Mouse (Mus musculus) embryonic facial prominence, embryonic 12.5 days (tissue): Measurements from ENCODE around the gene Gm10300. TPM values are rescaled to one million over a fixed set of nuclear protein-coding genes. Genes with fewer than 3 reads are reported as not detected.
A peak's percentile ranks its signal among the peaks of the same experiment; 100 is the strongest.

ENCODE experiments used
- ATAC-seq: fragments of 200-750 bp; cut with Nextera tagmentation; 2 replicates; pipeline ENCODE4 v1.8.0; 2017; ENCODE audit not compliant: insufficient number of reproducible peaks, insufficient read depth, low FRiP score, low TSS enrichment
- H3K27ac ChIP-seq: fragments of 300-500 bp; sonication (generic); 2 replicates; pipeline ENCODE4 v1.5.1; 2016; ENCODE audit warnings: mild to moderate bottlenecking
- H3K27me3 ChIP-seq: fragments of 300-500 bp; sonication (generic); 2 replicates; pipeline ENCODE4 v1.6.1; 2016; ENCODE audit warnings: mild to moderate bottlenecking, moderate library complexity
- H3K36me3 ChIP-seq: fragments of 300-500 bp; sonication (generic); 2 replicates; pipeline ENCODE4 v1.6.1; 2016; ENCODE audit warnings: mild to moderate bottlenecking
- H3K4me1 ChIP-seq: fragments of 300-500 bp; sonication (generic); 2 replicates; pipeline ENCODE4 v1.6.1; 2016
- H3K4me2 ChIP-seq: fragments of 300-500 bp; sonication (generic); replicated peaks from 2 replicates; pipeline ENCODE4 v1.6.1; 2016; ENCODE audit warnings: mild to moderate bottlenecking, moderate library complexity
- H3K4me3 ChIP-seq: fragments of 300-500 bp; sonication (generic); 2 replicates; pipeline ENCODE4 v1.5.1; 2016; ENCODE audit warnings: mild to moderate bottlenecking
- H3K9ac ChIP-seq: fragments of 300-500 bp; sonication (generic); 2 replicates; pipeline ENCODE4 v1.6.1; 2016; ENCODE audit warnings: mild to moderate bottlenecking, moderate library complexity
- H3K9me3 ChIP-seq: fragments of 300-500 bp; sonication (generic); 2 replicates; pipeline ENCODE4 v1.6.1; 2016; ENCODE audit warnings: mild to moderate bottlenecking, moderate library complexity
- WGBS: fragments of 180-500 bp; shearing (Covaris S2); methylation state at CpG from one replicate; pipeline ENCODE4 v1.1.7; 2016; 5-methylcytosine and 5-hydroxymethylcytosine counted together
- polyA plus RNA-seq: library from polyadenylated mRNA; unstranded; fragments of >200 nt; fragmentation: Nextera tagmentation; extraction: Ambion mirVana; gene quantifications from 2 replicates; pipeline ENCODE4 v1.2.1, GENCODE M21; 2016

The Gm10300 gene
- polyA plus RNA-seq, 1 experiment from 2014 or later: not detected

DNA sequence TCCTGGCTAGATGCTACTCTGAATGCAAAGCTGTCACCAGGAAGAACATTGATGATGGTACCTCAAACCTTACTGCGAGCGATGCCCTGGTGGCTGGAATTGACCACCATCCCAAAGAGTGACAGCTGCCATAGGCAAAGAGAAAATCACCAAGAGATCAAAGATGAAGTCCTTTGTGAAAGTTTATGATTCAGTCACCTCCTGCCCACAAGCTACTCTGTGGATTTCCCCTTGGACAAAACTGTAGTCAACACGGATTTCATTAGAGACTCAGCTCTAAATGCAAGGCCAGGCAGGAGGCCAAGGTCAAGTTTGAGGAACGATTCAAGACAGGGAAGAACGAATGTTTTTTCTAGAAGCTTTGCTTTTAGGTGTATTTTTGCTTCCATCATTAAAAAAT lies 19.4 kb downstream of the Gm10300 start:
- no peaks in the 10 kb centered on the region for H3K4me1 ChIP-seq
- no peak overlapping the region for H3K9ac ChIP-seq
- no peak overlapping the region for H3K4me2 ChIP-seq
- H3K27ac ChIP-seq: no peak overlapping the region
- no peaks in the 10 kb centered on the region for H3K27me3 ChIP-seq
- no peak for ATAC-seq
- 89% methylated on average over 5 of the region's 5 CpGs for WGBS
- H3K9me3 ChIP-seq: no peaks in the 10 kb centered on the region
- no peaks in the 10 kb centered on the region for H3K36me3 ChIP-seq
- no peak overlapping the region for H3K4me3 ChIP-seq

DNA sequence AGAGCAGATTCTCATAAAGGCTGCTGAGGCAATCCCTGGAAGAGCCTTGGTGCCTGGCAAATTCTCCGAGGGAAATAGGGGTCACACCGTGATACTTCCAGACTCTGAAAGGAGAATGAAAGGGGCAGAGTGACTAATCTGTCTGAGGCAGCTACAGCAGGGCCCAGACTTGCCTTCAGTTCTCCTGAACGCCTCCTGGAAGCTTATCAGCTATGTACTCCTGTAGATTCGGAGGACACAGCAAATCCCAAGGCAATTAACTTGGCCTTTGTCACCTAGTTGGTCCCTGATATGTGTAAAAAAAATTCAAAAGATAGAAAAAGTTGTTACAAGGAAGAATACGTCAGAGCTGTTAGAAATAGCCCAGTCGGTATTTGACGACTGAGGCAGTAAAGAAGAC lies 20.5 kb downstream of the Gm10300 start:
- no peak overlapping the region for H3K4me2 ChIP-seq
- no peak overlapping the region for H3K9ac ChIP-seq
- 76% methylated on average over 7 of the region's 7 CpGs for WGBS
- no peaks in the 10 kb centered on the region for H3K4me1 ChIP-seq
- ATAC-seq: no peak
- H3K9me3 ChIP-seq: no peaks in the 10 kb centered on the region
- no peaks in the 10 kb centered on the region for H3K36me3 ChIP-seq
- H3K27me3 ChIP-seq: no peaks in the 10 kb centered on the region
- no peak overlapping the region for H3K4me3 ChIP-seq
- H3K27ac ChIP-seq: no peak overlapping the region

DNA sequence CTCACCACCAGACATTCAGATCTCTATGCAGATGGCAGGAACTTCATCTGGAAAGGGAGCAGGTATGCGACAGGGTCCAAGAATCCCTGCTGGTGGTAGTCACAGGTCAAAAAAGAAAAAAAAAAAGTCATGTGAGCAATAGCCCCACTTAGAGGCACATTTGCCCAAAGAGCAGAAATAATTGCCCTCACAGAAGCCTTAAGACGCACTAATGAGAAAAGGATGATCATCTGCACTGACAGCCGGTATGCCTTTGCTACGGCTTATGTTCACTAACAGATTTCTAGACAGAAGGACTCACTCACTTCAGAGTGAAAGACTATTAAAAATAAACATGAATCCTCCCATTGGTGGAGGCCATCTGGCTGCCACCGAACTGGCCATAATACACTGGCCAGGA lies 25.1 kb downstream of the Gm10300 start:
- H3K36me3 ChIP-seq: no peaks in the 10 kb centered on the region
- H3K9ac ChIP-seq: no peak overlapping the region
- H3K4me1 ChIP-seq: no peaks in the 10 kb centered on the region
- H3K27me3 ChIP-seq: no peaks in the 10 kb centered on the region
- WGBS: 69% methylated on average over 5 of the region's 5 CpGs
- no peak overlapping the region for H3K4me3 ChIP-seq
- H3K27ac ChIP-seq: no peak overlapping the region
- no peak for ATAC-seq
- H3K4me2 ChIP-seq: no peak overlapping the region
- no peaks in the 10 kb centered on the region for H3K9me3 ChIP-seq

DNA sequence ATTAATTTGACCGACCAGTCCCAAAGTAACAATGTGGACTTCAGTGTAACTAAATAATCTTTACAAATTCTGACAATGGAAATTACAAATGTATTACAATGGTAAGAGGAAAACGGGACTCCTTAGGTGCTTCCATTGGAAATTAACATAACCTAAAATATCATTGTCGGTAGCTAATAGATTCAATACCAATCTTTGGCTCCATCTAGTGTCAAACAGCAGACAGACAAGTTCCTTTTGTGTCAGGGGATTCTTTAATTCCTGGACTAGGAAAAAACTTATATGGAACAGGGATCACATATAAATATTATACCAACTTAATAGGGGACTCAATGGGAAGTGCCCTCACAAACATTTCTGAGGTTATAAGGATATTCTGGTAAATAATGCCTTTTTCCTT lies 26.7 kb downstream of the Gm10300 start:
- H3K4me2 ChIP-seq: no peak overlapping the region
- ATAC-seq: no peak
- no peaks in the 10 kb centered on the region for H3K27me3 ChIP-seq
- H3K9me3 ChIP-seq: no peaks in the 10 kb centered on the region
- no peaks in the 10 kb centered on the region for H3K36me3 ChIP-seq
- H3K9ac ChIP-seq: no peak overlapping the region
- no peaks in the 10 kb centered on the region for H3K4me1 ChIP-seq
- no peak overlapping the region for H3K4me3 ChIP-seq
- WGBS: 43% methylated on average over 3 of the region's 3 CpGs
- H3K27ac ChIP-seq: no peak overlapping the region

DNA sequence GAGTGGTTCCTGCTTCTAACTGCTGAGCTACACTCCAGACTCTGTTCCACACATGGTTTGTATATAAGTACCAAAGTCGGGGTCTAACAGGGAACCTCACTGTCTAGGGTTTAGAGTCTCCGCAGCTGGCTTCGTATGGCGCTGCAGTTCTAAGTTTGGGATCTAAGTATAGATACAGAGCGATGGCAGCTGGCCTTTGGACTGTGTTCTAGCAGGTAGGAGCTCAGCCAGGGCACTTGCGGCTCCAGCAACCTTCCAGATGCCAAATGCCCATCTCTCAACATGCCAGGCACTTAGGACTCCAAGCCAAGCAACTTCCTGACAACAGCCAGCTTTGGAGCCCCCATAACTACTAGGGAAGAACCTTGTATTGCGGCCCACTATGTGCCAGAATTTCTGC lies 33.7 kb downstream of the Gm10300 start:
- Histone ChIP-seq H3K36me3 (no peaks in the 10 kb centered on the region), H3K9me3 (no peaks in the 10 kb centered on the region), H3K4me1 (no peaks in the 10 kb centered on the region; the same call in 1 of the 2 replicates), H3K4me2 (no peak overlapping the region), H3K4me3 (no peak overlapping the region), H3K27ac (no peak overlapping the region), H3K27me3 (peaks cover 6% of the 10 kb centered on the region), H3K9ac (no peak overlapping the region)
- no peak for ATAC-seq
- 90% methylated on average over 7 of the region's 7 CpGs for WGBS

DNA sequence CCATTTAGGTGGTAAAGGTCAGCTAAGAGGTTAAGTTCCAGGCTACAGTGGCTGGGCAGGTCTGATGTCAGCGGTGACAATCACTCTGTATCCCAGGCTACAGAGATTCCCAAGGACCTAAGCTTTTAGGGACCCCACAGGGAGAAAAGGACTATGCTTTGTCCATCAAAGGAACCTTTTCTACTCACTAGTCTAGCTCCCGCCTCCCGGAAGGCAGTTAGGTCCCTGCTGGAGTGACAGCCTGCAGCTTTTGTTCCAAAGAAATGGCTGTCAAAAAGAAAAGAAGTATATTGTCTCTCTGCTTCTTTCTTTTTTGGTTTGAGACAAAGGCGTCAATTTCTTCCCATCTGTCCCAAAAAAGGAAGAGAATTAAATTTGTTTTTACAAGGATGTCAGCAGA lies 36.7 kb downstream of the Gm10300 start:
- 41% methylated on average over 4 of the region's 4 CpGs for WGBS
- no peaks in the 10 kb centered on the region for H3K36me3 ChIP-seq
- no peak overlapping the region for H3K9ac ChIP-seq
- H3K4me1 ChIP-seq: no peaks in the 10 kb centered on the region; the same call in 1 of the 2 replicates
- peaks cover 18% of the 10 kb centered on the region for H3K27me3 ChIP-seq
- H3K27ac ChIP-seq: no peak overlapping the region
- H3K9me3 ChIP-seq: no peaks in the 10 kb centered on the region
- no peak overlapping the region for H3K4me2 ChIP-seq
- no peak overlapping the region for H3K4me3 ChIP-seq
- no peak for ATAC-seq

DNA sequence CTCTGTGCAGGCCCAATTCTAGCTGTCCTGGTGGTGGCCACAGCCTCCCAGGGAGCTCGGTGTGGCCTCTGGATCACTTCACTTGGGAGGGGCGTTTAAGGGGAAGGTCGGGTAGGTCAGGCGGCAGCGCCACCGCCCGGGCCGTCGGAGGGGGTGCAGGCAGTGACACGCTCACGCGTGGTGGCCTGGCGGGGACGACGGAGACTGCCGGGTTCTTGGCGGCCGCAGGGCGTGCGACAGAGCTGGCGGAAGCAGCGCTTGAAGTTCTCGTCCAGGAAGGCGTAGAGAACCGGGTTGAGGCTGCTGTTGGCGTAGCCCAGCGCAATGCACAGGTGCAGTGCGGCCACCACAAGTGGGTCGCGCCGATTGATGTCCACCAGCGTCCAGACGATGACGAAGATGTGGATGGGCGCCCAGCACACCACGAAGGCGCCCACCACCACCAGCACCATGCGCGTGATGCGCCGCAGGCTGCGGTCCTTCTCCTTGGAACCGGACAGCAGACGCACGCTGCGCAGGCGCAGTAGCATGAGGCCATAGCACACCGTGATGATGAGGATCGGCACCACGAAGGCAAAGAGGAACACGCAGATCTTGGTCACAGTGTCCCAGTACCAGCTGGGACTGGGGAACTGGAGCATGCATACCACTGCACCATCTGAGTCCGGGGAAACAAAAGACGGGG lies 39.1 kb downstream of the Gm10300 start:
- peak overlapping the region; percentile 44 for H3K4me2 ChIP-seq
- H3K9ac ChIP-seq: peak overlapping the region; percentile 4; the same call in 1 of the 2 replicates
- peaks cover 18% of the 10 kb centered on the region for H3K27me3 ChIP-seq
- H3K9me3 ChIP-seq: no peaks in the 10 kb centered on the region
- H3K36me3 ChIP-seq: no peaks in the 10 kb centered on the region
- WGBS: 40% methylated on average over 53 of the region's 53 CpGs
- H3K4me3 ChIP-seq: peak overlapping the region; percentile 24
- no peak for ATAC-seq
- no peaks in the 10 kb centered on the region; the same call in 1 of the 2 replicates for H3K4me1 ChIP-seq
- H3K27ac ChIP-seq: no peak overlapping the region

DNA sequence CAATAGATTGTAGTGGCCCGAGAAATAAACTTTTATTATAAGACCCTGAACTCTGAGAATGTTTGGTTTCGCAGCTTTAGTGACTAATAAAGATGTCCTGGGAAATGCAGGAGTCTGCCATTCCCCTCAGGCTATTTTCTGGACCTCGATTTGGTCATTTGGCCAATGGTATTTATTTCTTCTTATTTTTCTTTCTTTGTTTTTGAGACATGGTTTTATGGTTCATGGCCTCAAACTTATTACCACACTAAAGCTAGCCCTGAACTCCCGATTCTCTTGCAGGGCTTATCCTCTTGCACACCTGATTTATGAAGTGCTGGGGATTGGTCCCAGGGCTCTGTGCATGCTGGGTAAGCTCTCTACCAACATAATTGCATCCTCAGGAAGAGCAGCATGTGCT lies 41.8 kb downstream of the Gm10300 start:
- Histone ChIP-seq H3K4me1 (no peaks in the 10 kb centered on the region; the same call in 1 of the 2 replicates), H3K27me3 (peaks cover 18% of the 10 kb centered on the region), H3K36me3 (no peaks in the 10 kb centered on the region), H3K9me3 (no peaks in the 10 kb centered on the region), H3K4me3 (no peak overlapping the region), H3K9ac (no peak overlapping the region), H3K4me2 (no peak overlapping the region), H3K27ac (no peak overlapping the region)
- ATAC-seq: no peak
- WGBS: 83% methylated on average over 4 of the region's 4 CpGs

DNA sequence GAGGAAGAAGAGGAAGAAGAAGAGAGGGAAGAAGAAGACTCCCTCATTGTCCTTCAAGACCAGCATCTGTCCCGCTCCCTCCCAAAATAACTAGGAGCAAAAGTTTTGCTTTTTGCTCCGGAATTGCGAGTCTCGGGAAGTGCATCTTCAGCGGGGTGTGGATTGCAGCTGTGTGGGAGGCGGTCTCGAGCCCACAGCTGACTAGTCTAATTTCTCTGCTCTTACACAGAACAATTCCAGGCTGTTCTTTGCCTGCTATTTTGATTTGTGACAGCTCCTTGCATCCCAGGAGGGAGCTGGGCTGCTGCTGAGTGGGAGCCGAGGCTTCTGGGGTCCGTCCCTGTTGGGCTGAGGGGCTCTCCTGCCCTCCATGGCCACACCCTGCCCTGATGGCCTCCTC lies 45.1 kb downstream of the Gm10300 start:
- Histone ChIP-seq H3K27ac (no peak overlapping the region), H3K9me3 (no peaks in the 10 kb centered on the region)
- ATAC-seq: no peak

DNA sequence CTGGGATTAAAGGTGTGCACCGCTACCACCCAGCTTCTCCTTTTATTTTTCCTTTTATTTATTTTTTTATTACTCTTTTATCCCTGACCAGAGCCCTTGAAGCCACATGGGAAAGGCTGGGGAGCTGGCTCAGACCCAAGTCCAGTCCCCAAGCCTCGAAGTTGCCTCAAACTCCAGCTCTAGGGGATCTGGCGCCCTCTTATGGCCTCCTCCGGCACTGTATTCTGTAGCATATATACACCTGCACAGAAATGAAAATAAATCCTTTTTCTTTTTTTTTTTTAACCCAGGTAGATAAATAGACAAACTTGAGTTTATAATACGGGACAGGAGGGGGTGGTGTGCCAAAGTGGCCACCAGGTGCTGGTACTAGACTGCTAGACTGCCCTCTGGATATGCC lies 47.2 kb downstream of the Gm10300 start:
- Histone ChIP-seq H3K27me3 (no peaks in the 10 kb centered on the region), H3K4me2 (no peak overlapping the region), H3K9ac (no peak overlapping the region), H3K27ac (no peak overlapping the region), H3K36me3 (no peaks in the 10 kb centered on the region), H3K4me1 (no peaks in the 10 kb centered on the region), H3K4me3 (no peak overlapping the region), H3K9me3 (no peaks in the 10 kb centered on the region)
- no peak for ATAC-seq
- WGBS: 85% methylated on average over 5 of the region's 5 CpGs

More for the DNA sequence above, 45.1 kb downstream of the Gm10300 start:
- H3K4me2 ChIP-seq: no peak overlapping the region
- no peaks in the 10 kb centered on the region for H3K4me1 ChIP-seq
- H3K27me3 ChIP-seq: no peaks in the 10 kb centered on the region
- whole genome bisulfite sequencing: 66% methylated on average over 9 of the region's 9 CpGs
- H3K36me3 ChIP-seq: no peaks in the 10 kb centered on the region
- no peak overlapping the region for H3K9ac ChIP-seq
- no peak overlapping the region for H3K4me3 ChIP-seq

DNA sequence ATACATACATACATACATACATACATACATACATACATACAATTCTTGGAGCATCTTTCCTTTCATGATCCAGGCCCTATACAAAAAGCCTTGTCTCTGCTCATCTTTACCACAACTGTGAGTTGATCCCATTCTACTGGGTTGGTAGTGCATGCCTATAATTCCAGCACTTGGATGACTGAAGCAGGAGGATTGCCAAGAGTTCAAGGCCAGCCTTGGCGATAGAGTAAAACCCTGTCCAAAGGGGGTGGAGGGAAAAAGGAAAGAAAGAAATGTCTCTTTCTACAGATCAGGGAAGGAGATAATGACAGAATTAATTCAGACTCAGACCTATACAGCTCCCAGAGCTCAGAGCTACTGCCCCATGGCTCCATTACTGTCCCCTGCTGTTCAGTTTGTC lies 48.7 kb downstream of the Gm10300 start:
- H3K9ac ChIP-seq: no peak overlapping the region
- no peak overlapping the region for H3K4me3 ChIP-seq
- H3K27me3 ChIP-seq: no peaks in the 10 kb centered on the region
- no peaks in the 10 kb centered on the region for H3K4me1 ChIP-seq
- no peak overlapping the region for H3K27ac ChIP-seq
- H3K4me2 ChIP-seq: no peak overlapping the region
- WGBS: 84% methylated on average over 1 of the region's 1 CpGs
- ATAC-seq: no peak
- no peaks in the 10 kb centered on the region for H3K36me3 ChIP-seq
- no peaks in the 10 kb centered on the region for H3K9me3 ChIP-seq
